Comparison of ENCODE assay signal across 15 mouse cellular contexts in genomic region chr3:34637481-34637880, GRCm38 (mm10). TPM values are rescaled to one million over a fixed set of nuclear protein-coding genes. Genes with fewer than 3 reads are reported as not detected.
DNase-seq lines count a peak whose midpoint lies in the region; ATAC-seq and TF ChIP-seq lines count a peak whose summit lies in the region.
"Had no signal": no experiment of that assay in that cellular context is flagged by ENCODE, and none has a peak within 500 bp of the region (broad histone marks: within the 10 kb centered on the region; RNA-seq: fewer than 3 reads in every experiment).

No protein-coding gene starts in this region.

- peaks cover 65% of the 10 kb centered on the region for H3K4me1 ChIP-seq in forebrain, embryonic 10.5 days
- peaks cover 24% of the 10 kb centered on the region for H3K4me1 ChIP-seq in hindbrain, embryonic 12.5 days
- H3K4me1 ChIP-seq in midbrain, embryonic 14.5 days (ENCODE audit: control insufficient read depth, insufficient read depth, low read length): peaks cover 16% of the 10 kb centered on the region; the same call in 1 of the 2 replicates
- 0 out of 2 replicates have a peak, but pooled peaks cover 4% of the 10 kb centered on the region for H3K4me1 ChIP-seq in cerebellum, adult 2 months (ENCODE audit: control insufficient read depth, insufficient read depth, low read length)

- H3K27me3 ChIP-seq in forebrain, embryonic 10.5 days (ENCODE audit: poor library complexity, severe bottlenecking): peaks cover 74% of the 10 kb centered on the region
- H3K27me3 ChIP-seq in hindbrain, embryonic 12.5 days: peaks cover 33% of the 10 kb centered on the region
- H3K27me3 ChIP-seq in midbrain, embryonic 14.5 days (ENCODE audit: control insufficient read depth, insufficient read depth, low read length): no peaks in the 10 kb centered on the region
- H3K27me3 ChIP-seq in cerebellum, adult 2 months (ENCODE audit: control insufficient read depth, insufficient read depth, low read length): peaks cover 1% of the 10 kb centered on the region; the same call in 1 of the 2 replicates

- H3K36me3 ChIP-seq in forebrain, embryonic 10.5 days (replicated peaks): no peaks in the 10 kb centered on the region
- H3K36me3 ChIP-seq in hindbrain, embryonic 12.5 days: no peaks in the 10 kb centered on the region
- no peaks in the 10 kb centered on the region for H3K36me3 ChIP-seq in midbrain, embryonic 14.5 days (ENCODE audit: control insufficient read depth, insufficient read depth, low read length)
- H3K36me3 ChIP-seq: limb, embryonic 13.5 days had no signal

- 28% methylated on average over 5 of the region's 5 CpGs for WGBS in forebrain, embryonic 10.5 days
- 24% methylated on average over 5 of the region's 5 CpGs for WGBS in hindbrain, embryonic 12.5 days
- WGBS in midbrain, embryonic 14.5 days: 12% methylated on average over 5 of the region's 5 CpGs
- WGBS in cerebellum, adult 2 months: 45% methylated on average over 5 of the region's 5 CpGs

- ATAC-seq in hindbrain, embryonic 12.5 days (ENCODE audit: low FRiP score): no peak
- no peak for ATAC-seq in midbrain, embryonic 14.5 days (ENCODE audit: low FRiP score, low TSS enrichment)

- no peaks in the 10 kb centered on the region for H3K9me3 ChIP-seq in forebrain, embryonic 10.5 days
- no peaks in the 10 kb centered on the region for H3K9me3 ChIP-seq in hindbrain, embryonic 12.5 days (replicated peaks)
- H3K9me3 ChIP-seq in midbrain, embryonic 14.5 days (ENCODE audit: control insufficient read depth, low read length): no peaks in the 10 kb centered on the region
- H3K9me3 ChIP-seq: limb, embryonic 13.5 days had no signal

- TF ChIP-seq CTCF in cerebellum, adult 2 months (IDR thresholded peaks at IDR 0.05; ENCODE audit: borderline replicate concordance, insufficient read depth, low read depth, low read length): no peak

- H3K27ac ChIP-seq in forebrain, embryonic 10.5 days: peak overlapping the region; percentile 92
- peak overlapping the region; percentile 65 for H3K27ac ChIP-seq in hindbrain, embryonic 12.5 days
- peak overlapping the region; percentile 28 for H3K27ac ChIP-seq in midbrain, embryonic 14.5 days (replicated peaks; ENCODE audit: low read depth, low read length)
- H3K27ac ChIP-seq in cerebellum, adult 2 months (ENCODE audit: insufficient read depth, low read length): no peak overlapping the region
- H3K27ac ChIP-seq: limb, embryonic 13.5 days had no signal

- intact Hi-C loops in left cerebral cortex, postnatal 36 days (cut with DNase I): loop anchor here (5.0 kb wide), 2 partner anchors 65 to 130 kb away; no protein-coding TSS in a partner anchor

- no peak overlapping the region for H3K4me3 ChIP-seq in forebrain, embryonic 10.5 days
- no peak overlapping the region for H3K4me3 ChIP-seq in hindbrain, embryonic 12.5 days
- no peak overlapping the region for H3K4me3 ChIP-seq in midbrain, embryonic 14.5 days (replicated peaks; ENCODE audit: low read depth, low read length)
- no peak overlapping the region for H3K4me3 ChIP-seq in cerebellum, adult 2 months (replicated peaks; ENCODE audit: insufficient read depth, low read depth, low read length)
- H3K4me3 ChIP-seq: limb, embryonic 13.5 days had no signal

- no peak for TF ChIP-seq POLR2A in cerebellum, adult 2 months (IDR thresholded peaks at IDR 0.05; ENCODE audit: borderline replicate concordance, insufficient read depth, low read length)

- DNase-seq in Muller cell, postnatal 12 days (ENCODE audit: inconsistent ontology term): peak; percentile 13
- DNase-seq in forebrain, embryonic 10.5 days (ENCODE audit: extremely low spot score, low spot score): no peak
- DNase-seq in midbrain, embryonic 14.5 days: peak; percentile 37
- DNase-seq in lung, postnatal 25 days (ENCODE audit: low spot score): no peak
- DNase-seq in left cerebral cortex, postnatal 36 days (ENCODE audit: low spot score in 2 of 2): no peak
- no peak for DNase-seq in cerebellum, adult 2 months
- DNase-seq: adrenal gland, postnatal 14 days; heart, postnatal 14 days; kidney, adult 11 months; kidney, postnatal 36 days; lung, postnatal 4 days had no signal

- H3K4me2 ChIP-seq in hindbrain, embryonic 12.5 days (replicated peaks): no peak overlapping the region
- H3K4me2 ChIP-seq in midbrain, embryonic 14.5 days (ENCODE audit: low read length): peak overlapping the region; percentile 62; the same call in 1 of the 2 replicates
- H3K4me2 ChIP-seq: limb, embryonic 13.5 days had no signal

- H3K9ac ChIP-seq in hindbrain, embryonic 12.5 days: no peak overlapping the region
- H3K9ac ChIP-seq in midbrain, embryonic 14.5 days (replicated peaks; ENCODE audit: low read length): no peak overlapping the region
- H3K9ac ChIP-seq: limb, embryonic 13.5 days had no signal

RNA-seq across cellular contexts. Expression of gene Sox2, which starts 12.7 kb away (rescaled TPM):
- 29.2 and 29.3 TPM in 2 replicates for polyA plus RNA-seq in forebrain, embryonic 10.5 days (2016; fragmentation: Nextera tagmentation; extraction: Ambion mirVana)
- polyA plus RNA-seq in hindbrain, embryonic 12.5 days (2016; fragmentation: Nextera tagmentation; extraction: Ambion mirVana): 37.3 and 39.5 TPM in 2 replicates
- polyA plus RNA-seq in midbrain, embryonic 14.5 days (2014; fragmentation: Nextera tagmentation; extraction: Ambion mirVana): 16.8 and 22.4 TPM in 2 replicates
- 10 to 100 TPM; 39.9 to 44.4 TPM for total RNA-seq in left cerebral cortex, postnatal 36 days (2021)
- 24.5 and 26.5 TPM in 2 replicates for polyA plus RNA-seq in cerebellum, adult 2 months (2012; rRNA removed)
- total RNA-seq: MEL had no signal
- polyA plus RNA-seq: liver, embryonic 16.5 days had no signal

Comparison
In these comparisons a context has a peak if more than half of its experiments do, and no peak if none do; other contexts are left out.
1. DNase-seq: peak in Muller cell, postnatal 12 days (single experiment) and midbrain, embryonic 14.5 days (single experiment); none in forebrain, embryonic 10.5 days (single experiment), lung, postnatal 25 days (single experiment), left cerebral cortex, postnatal 36 days (0 of 2) and cerebellum, adult 2 months (0 of 2).